Mouse (Mus musculus) hindbrain, embryonic 14.5 days (tissue): Measurements from ENCODE around the gene Bcas3. TPM values are rescaled to one million over a fixed set of nuclear protein-coding genes. Genes with fewer than 3 reads are reported as not detected.

Experiments used
- ATAC-seq: fragments of 200-750 bp; cut with Nextera tagmentation; 2 replicates; pipeline ENCODE4 v1.8.0; 2017; ENCODE audit warnings: moderate number of reproducible peaks, mild to moderate bottlenecking, moderate TSS enrichment, moderate library complexity; ENCODE audit not compliant: low FRiP score
- DNase-seq: peaks from one replicate; pipeline ENCODE4 v3.0.0-alpha.2; 2015; ENCODE audit warnings: low spot score
- H3K27ac ChIP-seq: fragments of 300-500 bp; sonication (generic); 2 replicates; pipeline ENCODE4 v1.5.1; 2014; ENCODE audit warnings: mild to moderate bottlenecking, moderate library complexity
- H3K27me3 ChIP-seq: fragments of 300-500 bp; sonication (generic); 2 replicates; pipeline ENCODE4 v1.6.1; 2014; ENCODE audit warnings: mild to moderate bottlenecking, low read length, mixed read lengths; ENCODE audit not compliant: control insufficient read depth, insufficient read depth
- H3K36me3 ChIP-seq: fragments of 300-500 bp; sonication (generic); replicated peaks from 2 replicates; pipeline ENCODE4 v1.6.1; 2014; ENCODE audit not compliant: control insufficient read depth, insufficient read depth
- H3K4me1 ChIP-seq: fragments of 300-500 bp; sonication (generic); replicated peaks from 2 replicates; pipeline ENCODE4 v1.6.1; 2014; ENCODE audit warnings: antibody characterized with exemption, low read length, mixed read lengths; ENCODE audit not compliant: control insufficient read depth, insufficient read depth
- H3K4me2 ChIP-seq: fragments of 300-500 bp; sonication (generic); replicated peaks from 2 replicates; pipeline ENCODE4 v1.6.1; 2014; ENCODE audit warnings: mild to moderate bottlenecking, moderate library complexity
- H3K4me3 ChIP-seq: fragments of 300-500 bp; sonication (generic); replicated peaks from 2 replicates; pipeline ENCODE4 v1.5.1; 2014; ENCODE audit warnings: mild to moderate bottlenecking, low read length
- H3K9ac ChIP-seq: fragments of 300-500 bp; sonication (generic); 2 replicates; pipeline ENCODE4 v1.6.1; 2014
- H3K9me3 ChIP-seq: fragments of 300-500 bp; sonication (generic); 2 replicates; pipeline ENCODE4 v1.6.1; 2016; ENCODE audit warnings: low read length; ENCODE audit not compliant: control insufficient read depth
- WGBS: fragments of 180-500 bp; shearing (Covaris S2); extraction: QIAGEN DNeasy Blood & Tissue Kit; methylation state at CpG from one replicate; pipeline ENCODE4 v1.1.7; 2014; 5-methylcytosine and 5-hydroxymethylcytosine counted together
- polyA plus RNA-seq: library from polyadenylated mRNA; unstranded; fragments of >200 nt; fragmentation: Nextera tagmentation; extraction: Ambion mirVana; gene quantifications from 2 replicates; pipeline ENCODE4 v1.2.1, GENCODE M21; 2014

The Bcas3 gene
- polyA plus RNA-seq, 1 experiment from 2014 or later, result 29.2 TPM

DNA sequence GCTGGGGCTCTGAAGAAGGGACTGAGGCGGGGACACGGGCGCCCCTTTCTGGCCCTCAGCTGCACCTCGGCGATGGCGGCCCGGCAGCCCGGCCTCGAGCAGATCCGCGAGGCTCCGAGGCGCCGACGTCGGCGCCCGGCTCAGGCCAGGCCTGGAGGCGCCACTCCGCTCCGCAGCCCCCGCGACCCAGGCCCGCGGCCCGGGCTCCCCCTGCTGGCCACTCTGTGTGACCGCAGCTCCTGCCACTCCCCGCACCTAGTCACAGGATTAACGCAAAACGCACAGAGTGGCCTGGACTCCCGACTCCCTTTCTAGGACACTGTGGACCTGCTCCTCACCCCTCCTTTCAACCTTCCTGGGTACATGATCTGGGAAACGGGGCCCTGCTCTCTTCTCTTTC, 489.0 kb downstream of the Bcas3 start:
- H3K27me3 ChIP-seq, result peaks cover 85% of the 10 kb centered on the region
- no peaks in the 10 kb centered on the region for H3K9me3 ChIP-seq
- WGBS, result under 1% methylated on average over 32 of the region's 32 CpGs
- peak overlapping the region; percentile 21; the same call in 1 of the 2 replicates for H3K9ac ChIP-seq
- H3K36me3 ChIP-seq, result no peaks in the 10 kb centered on the region
- peak overlapping the region; percentile 49 for H3K4me2 ChIP-seq
- ATAC-seq (peak; percentile 63), DNase-seq (peak; percentile 77)
- H3K4me1 ChIP-seq, result peaks cover 19% of the 10 kb centered on the region
- H3K27ac ChIP-seq, result no peak overlapping the region
- peak overlapping the region; percentile 20 for H3K4me3 ChIP-seq

DNA sequence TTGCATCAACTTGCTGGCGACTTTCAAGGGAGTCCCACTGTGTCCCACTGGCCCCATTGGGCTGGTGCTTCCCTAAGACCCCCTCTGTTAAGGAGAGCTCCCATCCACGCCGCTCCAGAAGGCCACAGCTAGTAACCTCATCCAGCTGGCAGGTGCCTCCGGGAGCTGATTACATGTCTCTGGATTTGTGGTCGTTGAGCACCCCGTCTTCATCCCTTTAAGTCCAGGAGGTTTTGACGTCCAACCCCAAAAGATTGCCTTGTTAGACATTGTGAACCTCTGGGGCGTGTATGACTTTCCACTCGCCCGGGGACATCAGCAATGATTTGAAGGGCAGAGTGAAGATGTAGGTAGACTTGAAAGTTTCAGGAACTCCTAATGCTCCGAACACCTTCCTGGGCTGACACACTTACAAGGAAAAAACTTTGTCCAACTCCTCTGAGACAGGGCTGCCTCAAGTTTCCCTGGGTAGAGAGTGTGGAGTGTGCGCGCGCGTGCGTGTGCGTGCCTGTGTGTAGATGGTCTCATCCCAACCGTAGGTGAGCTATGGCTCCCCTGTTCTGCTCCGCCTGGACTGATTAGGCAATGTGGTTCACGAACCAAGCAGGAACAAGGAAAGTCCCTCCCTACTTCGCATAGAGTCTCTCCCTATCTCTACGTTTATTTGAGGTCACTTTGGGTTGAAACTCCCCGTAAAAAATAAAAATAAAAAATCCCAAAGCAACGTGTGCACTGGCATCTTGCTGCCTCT, 489.8 kb downstream of the Bcas3 start:
- peak overlapping the region; percentile 61 for H3K4me2 ChIP-seq
- no peak overlapping the region for H3K27ac ChIP-seq
- peaks cover 77% of the 10 kb centered on the region for H3K27me3 ChIP-seq
- DNase-seq, result no peak
- 6% methylated on average over 24 of the region's 24 CpGs for WGBS
- H3K9me3 ChIP-seq, result no peaks in the 10 kb centered on the region
- peak overlapping the region; percentile 27; the same call in 1 of the 2 replicates for H3K4me3 ChIP-seq
- H3K36me3 ChIP-seq, result no peaks in the 10 kb centered on the region
- H3K4me1 ChIP-seq, result peaks cover 17% of the 10 kb centered on the region
- no peak overlapping the region for H3K9ac ChIP-seq
- ATAC-seq, result no peak

DNA sequence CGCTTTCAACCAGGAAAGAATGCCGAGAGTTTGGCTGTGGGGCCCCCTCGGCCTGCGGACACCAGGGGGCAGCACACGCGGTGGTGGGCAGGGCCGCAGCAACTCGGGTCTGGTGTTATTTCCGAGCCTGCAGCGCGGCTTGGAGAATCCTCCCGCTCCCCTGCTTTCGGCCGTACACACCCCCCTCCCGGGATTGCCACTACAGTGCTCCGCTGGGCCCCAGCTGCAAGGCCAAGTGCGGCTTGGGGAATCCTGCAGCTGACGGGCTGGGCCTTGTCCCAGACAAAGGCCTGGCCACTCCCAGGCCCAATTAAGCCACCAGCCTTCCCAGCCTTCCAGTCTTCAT, 490.4 kb downstream of the Bcas3 start:
- no peak overlapping the region for H3K27ac ChIP-seq
- peaks cover 13% of the 10 kb centered on the region for H3K4me1 ChIP-seq
- H3K9me3 ChIP-seq, result no peaks in the 10 kb centered on the region
- H3K36me3 ChIP-seq, result no peaks in the 10 kb centered on the region
- peak overlapping the region; percentile 61 for H3K4me2 ChIP-seq
- WGBS, result 1% methylated on average over 18 of the region's 18 CpGs
- DNase-seq (peak; percentile 75), ATAC-seq (no peak)
- H3K27me3 ChIP-seq, result peaks cover 75% of the 10 kb centered on the region
- H3K4me3 ChIP-seq, result peak overlapping the region; percentile 27
- H3K9ac ChIP-seq, result no peak overlapping the region

DNA sequence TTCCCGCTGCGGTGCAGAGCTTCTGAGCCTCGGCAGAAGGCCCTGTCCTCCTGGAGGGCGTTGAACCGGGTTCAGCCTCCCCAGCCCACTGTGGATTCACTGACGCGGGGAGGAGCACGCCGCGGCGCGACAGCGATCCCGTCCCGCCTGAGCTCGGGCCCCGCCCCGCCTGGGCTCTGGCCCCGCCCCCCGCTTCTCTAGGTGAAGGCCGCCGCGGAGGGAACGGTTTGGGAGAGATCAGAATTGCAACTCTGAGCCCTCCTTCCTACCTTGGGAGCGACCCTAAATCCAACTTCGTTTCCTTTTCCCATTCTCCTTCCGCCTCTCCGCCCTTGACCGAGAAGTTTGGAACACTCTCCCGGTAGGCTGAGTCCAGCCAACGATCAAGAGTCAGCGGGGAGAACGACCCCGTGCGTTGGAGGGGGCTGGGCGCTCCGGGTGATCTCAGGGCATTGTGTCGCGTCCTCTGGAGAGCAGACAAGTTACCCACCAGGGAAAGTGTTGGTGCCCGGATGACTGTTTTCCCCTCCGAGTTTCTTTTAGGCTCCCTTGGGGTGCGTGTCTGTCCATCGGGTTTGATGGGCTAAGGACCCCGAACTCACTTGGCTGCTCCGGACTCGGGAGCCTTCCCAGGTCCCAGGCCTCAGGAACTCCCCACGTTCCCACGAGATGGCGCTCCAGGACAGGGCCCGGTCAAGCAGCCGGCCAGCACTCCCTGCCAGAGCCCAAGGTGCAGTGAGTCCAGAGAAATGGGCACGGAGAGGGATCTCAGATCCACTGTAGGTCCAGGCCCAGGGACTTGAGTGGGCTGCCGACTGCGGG, 491.4 kb downstream of the Bcas3 start:
- H3K9me3 ChIP-seq, result no peaks in the 10 kb centered on the region
- no peaks in the 10 kb centered on the region for H3K36me3 ChIP-seq
- H3K4me1 ChIP-seq, result peaks cover 13% of the 10 kb centered on the region
- WGBS, result under 1% methylated on average over 54 of the region's 54 CpGs
- peak overlapping the region; percentile 27 for H3K4me3 ChIP-seq
- 0 out of 2 replicates have a peak, but pooled peaks have one; percentile 31 for ATAC-seq
- peaks cover 66% of the 10 kb centered on the region for H3K27me3 ChIP-seq
- peak overlapping the region; percentile 29 for H3K9ac ChIP-seq
- H3K27ac ChIP-seq, result no peak overlapping the region
- peak overlapping the region; percentile 61 for H3K4me2 ChIP-seq
- DNase-seq, result peak; percentile 78

DNA sequence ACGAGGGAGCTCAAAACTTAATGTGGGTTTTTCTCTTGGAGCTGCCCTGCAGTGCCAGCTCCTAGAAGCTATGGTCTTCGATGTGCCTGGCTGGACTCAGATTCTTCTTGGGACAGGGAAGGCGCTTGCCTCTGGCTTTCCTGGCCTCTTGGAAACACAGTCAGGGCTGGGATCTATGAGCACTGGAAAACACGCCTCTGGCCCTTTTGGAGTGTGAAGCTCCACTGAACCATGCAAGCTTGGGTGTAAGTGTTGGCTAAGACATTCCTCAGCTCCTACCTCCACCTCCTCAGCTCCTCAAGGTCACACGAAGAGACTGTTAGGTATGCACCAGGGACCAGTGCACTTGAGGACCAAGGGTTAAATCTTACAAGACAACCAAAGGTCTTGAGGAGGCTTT, 492.0 kb downstream of the Bcas3 start:
- no peak for DNase-seq
- 28% methylated on average over 5 of the region's 5 CpGs for WGBS
- Histone ChIP-seq H3K4me2 (0 out of 2 replicates have a peak overlapping the region, but pooled peaks have one; percentile 61), H3K9ac (no peak overlapping the region), H3K36me3 (no peaks in the 10 kb centered on the region), H3K27ac (no peak overlapping the region), H3K27me3 (peaks cover 64% of the 10 kb centered on the region), H3K4me1 (peaks cover 13% of the 10 kb centered on the region), H3K4me3 (no peak overlapping the region), H3K9me3 (no peaks in the 10 kb centered on the region)
- no peak for ATAC-seq

DNA sequence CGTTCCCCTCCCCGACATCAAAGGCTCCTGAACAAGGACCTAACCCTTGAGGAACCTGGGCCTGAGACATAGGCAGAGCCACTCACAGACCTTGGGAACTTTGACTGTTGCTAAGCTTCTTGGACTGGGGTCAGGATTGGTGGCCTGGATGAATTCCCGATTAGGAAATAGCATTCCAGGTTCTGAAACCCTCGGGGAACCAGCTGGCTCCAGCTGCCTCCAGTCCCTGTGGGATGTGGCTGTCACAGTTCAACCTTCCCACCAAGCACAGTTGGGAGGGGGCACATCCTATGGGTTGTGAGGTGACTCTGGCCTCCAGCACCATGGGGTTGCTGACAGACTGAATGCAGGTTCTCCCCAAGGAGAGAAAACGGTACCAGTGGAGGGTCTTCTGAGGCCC, 493.0 kb downstream of the Bcas3 start:
- Histone ChIP-seq H3K27ac (no peak overlapping the region), H3K36me3 (no peaks in the 10 kb centered on the region), H3K4me2 (no peak overlapping the region), H3K9ac (no peak overlapping the region), H3K4me3 (no peak overlapping the region), H3K4me1 (peaks cover 13% of the 10 kb centered on the region), H3K27me3 (peaks cover 55% of the 10 kb centered on the region), H3K9me3 (no peaks in the 10 kb centered on the region)
- DNase-seq, result no peak
- ATAC-seq, result no peak
- 51% methylated on average over 5 of the region's 5 CpGs for WGBS

DNA sequence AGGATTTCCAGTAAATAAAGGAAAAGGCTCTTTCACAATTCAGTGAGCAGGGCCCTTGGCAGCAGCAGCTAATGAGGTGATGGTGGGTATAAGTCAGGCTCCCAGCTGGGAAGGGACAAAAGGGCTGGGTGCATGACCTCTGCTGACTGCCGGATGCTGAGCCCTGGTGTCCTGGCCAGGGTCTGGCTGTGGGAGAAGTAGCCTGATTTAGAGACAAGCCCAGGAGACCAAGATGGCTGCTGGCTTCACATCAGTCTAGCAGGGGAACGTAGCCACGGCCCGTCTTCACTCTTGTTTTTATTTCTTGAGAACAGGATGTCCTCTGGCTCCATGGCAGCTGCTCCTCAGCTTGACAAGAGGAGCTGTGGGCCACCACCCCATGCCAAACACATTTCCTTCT, 493.5 kb downstream of the Bcas3 start:
- Histone ChIP-seq H3K36me3 (no peaks in the 10 kb centered on the region), H3K27ac (no peak overlapping the region), H3K27me3 (peaks cover 49% of the 10 kb centered on the region), H3K4me3 (no peak overlapping the region), H3K9ac (no peak overlapping the region), H3K4me2 (no peak overlapping the region), H3K4me1 (peaks cover 13% of the 10 kb centered on the region), H3K9me3 (no peaks in the 10 kb centered on the region)
- DNase-seq (no peak), ATAC-seq (no peak)
- 61% methylated on average over 4 of the region's 4 CpGs for WGBS

DNA sequence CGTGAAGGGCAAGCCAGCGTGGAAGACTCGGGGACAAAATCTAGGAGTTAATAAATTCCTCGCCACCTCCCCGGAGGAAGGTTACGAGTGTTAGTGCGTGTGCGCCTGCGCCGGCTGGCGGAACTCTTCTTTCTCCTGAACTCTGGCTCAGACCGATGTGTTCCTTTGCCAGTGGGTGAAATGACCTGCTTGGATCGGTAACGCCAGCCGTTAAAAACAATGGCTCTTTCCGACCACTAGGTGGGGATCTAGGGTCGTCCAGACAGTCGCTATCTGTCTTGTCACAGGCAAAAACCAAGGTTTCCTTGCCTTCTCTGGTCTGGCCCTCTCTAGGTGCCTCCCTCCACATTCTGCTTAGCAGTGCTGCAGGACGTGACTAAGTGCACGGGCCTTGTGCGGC, 496.1 kb downstream of the Bcas3 start:
- H3K27ac ChIP-seq, result no peak overlapping the region
- peak overlapping the region; percentile 52 for H3K4me2 ChIP-seq
- no peaks in the 10 kb centered on the region for H3K36me3 ChIP-seq
- peaks cover 1% of the 10 kb centered on the region; the same call in 1 of the 2 replicates for H3K4me1 ChIP-seq
- peaks cover 24% of the 10 kb centered on the region for H3K27me3 ChIP-seq
- H3K9ac ChIP-seq, result no peak overlapping the region
- ATAC-seq, result peak; percentile 79; the same call in 1 of the 2 replicates
- peak overlapping the region; percentile 9; the same call in 1 of the 2 replicates for H3K4me3 ChIP-seq
- 1% methylated on average over 21 of the region's 21 CpGs for WGBS
- DNase-seq, result peak; percentile 88
- no peaks in the 10 kb centered on the region for H3K9me3 ChIP-seq

DNA sequence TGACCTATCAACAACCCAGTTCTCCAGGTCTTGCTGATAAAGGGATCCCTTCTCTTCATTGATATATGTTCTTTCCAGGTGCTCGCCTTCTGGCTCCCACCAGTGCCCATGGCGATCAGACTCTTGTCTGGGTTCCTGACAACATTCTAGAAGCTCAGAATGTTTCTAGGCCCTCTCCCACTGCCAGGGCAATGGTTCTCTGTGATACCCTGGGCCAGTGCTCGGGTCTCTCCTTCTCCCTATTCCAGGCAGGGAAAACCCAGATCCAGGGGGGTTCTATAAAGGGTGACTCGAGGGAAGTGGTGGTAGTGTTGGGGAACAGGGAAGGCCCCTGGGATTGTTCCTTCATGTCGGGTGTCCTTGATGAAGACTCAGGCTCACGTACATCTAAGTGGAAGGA, 497.3 kb downstream of the Bcas3 start, which contains the start of gene Gm11444:
TSS of gene Gm11444 (minus strand) at position 101 of the 400 bp plus-strand sequence.
- Histone ChIP-seq H3K27me3 (peaks cover 15% of the 10 kb centered on the region), H3K4me1 (no peaks in the 10 kb centered on the region), H3K36me3 (no peaks in the 10 kb centered on the region), H3K4me3 (no peak within 1 kb of the TSS), H3K4me2 (peak within 1 kb of the TSS; percentile 52; the same call in 1 of the 2 replicates), H3K27ac (no peak within 1 kb of the TSS), H3K9me3 (no peaks in the 10 kb centered on the region), H3K9ac (no peak within 1 kb of the TSS)
- DNase-seq, result no peak
- WGBS, result 86% methylated on average over 6 of the region's 6 CpGs
- ATAC-seq, result no peak
